Mouse (Mus musculus) mature B cell (primary cell): Measurements from ENCODE around the gene Ppan.

Experiments
- in situ Hi-C: fragments of 300-500 bp; cut with MboI; formaldehyde crosslinking; loops from 2 replicates; pipeline ENCODE4 v1.14.3; 2019

Ppan gene

DNA sequence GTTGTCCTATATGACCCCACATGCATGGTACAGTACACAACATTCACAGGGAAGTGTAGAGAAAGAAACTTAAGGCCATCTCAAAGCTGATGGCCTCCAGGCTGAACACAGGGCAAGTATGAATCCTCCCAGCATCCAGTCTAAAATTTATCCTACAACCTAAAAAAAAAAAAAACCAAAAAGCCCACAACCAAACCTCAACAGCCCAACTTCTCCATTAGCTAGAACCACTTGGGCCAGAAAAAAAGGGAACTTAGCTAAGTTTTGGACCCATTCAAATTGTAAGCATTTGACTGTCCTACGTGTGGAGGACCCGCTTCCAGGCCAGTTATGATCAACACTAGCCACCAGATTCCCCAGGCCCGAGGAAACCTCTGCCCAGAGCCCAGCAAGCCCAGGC is 35.3 kb downstream of the Ppan start:
- in situ Hi-C loops = no loop called here
